Mouse (Mus musculus) layer of hippocampus, postnatal 10 days (tissue): Measurements from ENCODE around the gene Dpy30. TPM values are rescaled to one million over a fixed set of nuclear protein-coding genes. Genes with fewer than 3 reads are reported as not detected.

Experiments used
- DNase-seq, 2 experiments: peaks; one replicate each; pipeline ENCODE4 v3.0.0; 2021; ENCODE audit warnings: low spot score in 2 of 2
- total RNA-seq, 2 experiments: library from RNA; stranded (reverse); gene quantifications; 2 replicates each; pipeline ENCODE4 v1.2.3; 2021

The Dpy30 gene
- total RNA-seq, 2 experiments from 2014 or later, result 66.8 to 72.9 TPM

DNA sequence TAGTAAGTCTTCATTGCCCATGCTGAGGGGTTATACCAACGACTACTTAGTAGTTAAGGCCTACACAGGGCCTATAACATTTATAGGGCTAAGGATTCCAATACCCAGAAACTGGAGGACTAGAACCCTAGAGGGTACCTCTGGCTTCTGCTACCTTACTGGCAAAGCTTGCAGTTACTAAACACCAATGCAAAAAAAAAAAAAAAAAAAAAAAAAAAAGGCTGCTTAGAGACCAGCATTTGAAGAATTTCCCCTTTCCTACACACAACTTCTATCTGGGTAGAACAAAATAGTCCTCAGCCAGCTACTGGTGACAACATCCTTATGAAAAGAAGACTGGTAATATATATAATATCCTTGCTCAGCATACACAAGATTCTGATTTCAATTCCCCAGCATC, 58.1 kb downstream of the Dpy30 start:
- DNase-seq, result no peak

- DNase-seq, result peak in 1 of 2 experiments; percentile 16
These were observed 58.6 kb downstream of the Dpy30 start for GRCm38 (mm10) chr17:74265156-74265505.

DNA sequence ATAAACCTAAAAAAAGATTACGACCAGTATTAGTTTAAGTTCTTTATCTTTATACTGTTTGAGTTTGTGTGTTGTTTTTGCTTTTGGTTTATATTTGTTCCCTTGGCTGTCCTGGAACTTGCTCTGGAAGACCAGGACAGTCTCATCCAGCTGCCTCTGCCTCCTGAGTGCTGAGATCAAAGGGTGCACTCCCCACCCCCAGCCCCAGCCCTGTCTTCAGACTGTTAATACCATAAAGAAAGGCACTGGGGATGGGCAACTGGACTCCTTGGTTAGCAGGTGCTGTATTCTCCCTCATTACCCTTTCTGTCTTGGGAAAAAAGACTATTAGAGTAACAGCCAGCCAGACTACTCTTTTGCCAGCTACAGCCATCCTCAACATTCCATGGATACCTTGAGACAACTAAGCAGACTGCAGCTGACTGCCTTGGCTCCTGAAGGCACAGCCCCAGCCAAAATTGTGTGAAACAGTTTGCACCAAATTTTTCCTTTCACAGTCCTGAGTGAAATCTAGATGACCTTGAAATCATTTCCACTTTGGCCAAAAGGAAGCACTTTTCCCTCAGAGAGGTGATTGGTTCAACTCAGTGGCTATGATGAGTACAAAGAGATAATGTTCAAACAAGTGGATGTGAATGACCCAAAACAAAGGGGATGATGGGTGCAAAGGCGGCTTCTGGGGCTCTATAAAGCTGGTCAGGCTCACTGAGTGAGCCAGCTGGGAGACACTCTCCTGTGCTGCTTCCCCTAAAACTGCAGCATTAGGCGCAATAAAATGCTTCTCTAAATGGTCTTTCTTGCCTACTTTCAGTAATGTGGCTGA, 59.2 kb downstream of the Dpy30 start:
- no peak for DNase-seq

GRCm38 (mm10) chr17:74262415-74262814, 61.3 kb downstream of the Dpy30 start:
- DNase-seq, result no peak

Other genes starting within 250 kb of the Dpy30 start
- gene Memo1, start 28.4 kb downstream of the Dpy30 start, total RNA-seq, result 10 to 100 TPM; 61.2 to 61.7 TPM
- gene Spast, start 15.0 kb upstream of the Dpy30 start, total RNA-seq, result 10 to 100 TPM; 78.8 to 81.0 TPM
- gene Slc30a6, start 71.7 kb upstream of the Dpy30 start, total RNA-seq, result 10 to 100 TPM; 17.3 to 21.1 TPM
- under 1 TPM; 0.11 to 0.14 TPM for gene Nlrc4, start 135.2 kb upstream of the Dpy30 start, total RNA-seq
- 10 to 100 TPM; 74.0 to 86.6 TPM for gene Yipf4, start 165.5 kb upstream of the Dpy30 start, total RNA-seq
- 100 to 1,000 TPM; 138 to 143 TPM for gene Birc6, start 204.4 kb upstream of the Dpy30 start, total RNA-seq